Mouse (Mus musculus) heart, adult 18-20 months (tissue): ENCODE measurements at regions not wholly inside any gene's neighbourhood (a gene's known extent, or its start where the extent isn't known, plus 50 kb on each side); places are given as distances from the start of the nearest gene placed in this dataset.

Experiments
- DNase-seq, 2 experiments: peaks; one replicate each; pipeline ENCODE4 v3.0.0; 2021 to 2022; ENCODE audit warnings: mixed read lengths in 1 of 2

DNA sequence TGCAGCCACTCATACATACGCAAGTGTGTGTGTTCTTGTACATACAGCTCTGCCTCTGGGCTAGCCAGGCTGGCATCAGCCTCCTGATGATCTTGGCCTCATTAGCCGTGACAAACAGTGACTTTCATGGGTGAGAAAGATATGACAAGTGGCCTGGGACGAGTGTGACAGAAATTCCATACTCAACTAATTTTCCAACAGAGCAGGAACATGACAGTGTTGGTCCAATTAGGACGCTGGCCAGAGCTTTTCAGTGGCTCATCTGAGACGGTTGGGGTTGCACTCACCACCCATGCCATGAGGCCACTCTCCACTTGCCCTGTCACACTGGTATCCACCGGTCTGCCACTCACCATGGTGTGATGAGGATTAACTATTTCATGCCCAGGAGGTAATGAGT lies 226.2 kb upstream of the Zdhhc25 start:
- no peak for DNase-seq

DNA sequence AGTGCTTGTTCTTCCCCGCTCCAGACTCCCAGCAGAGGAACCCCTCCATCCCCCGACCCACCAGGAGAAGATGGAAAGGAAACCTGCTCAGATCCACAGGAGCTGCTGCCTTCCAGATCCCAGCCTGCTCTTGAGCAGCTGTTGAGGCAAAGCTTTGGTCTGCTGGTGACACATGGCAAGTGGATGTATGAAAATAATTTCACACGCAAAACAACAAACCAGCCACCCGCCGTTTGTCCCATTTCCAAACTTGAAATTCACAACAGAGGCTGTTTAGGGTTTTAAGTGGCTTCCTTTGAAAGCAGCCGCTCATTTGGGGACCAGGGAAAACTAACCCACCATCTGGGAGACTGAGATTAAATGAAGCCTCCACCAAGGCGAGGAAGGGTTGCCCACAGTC lies 220.8 kb upstream of the Zdhhc25 start:
- no peak for DNase-seq

DNA sequence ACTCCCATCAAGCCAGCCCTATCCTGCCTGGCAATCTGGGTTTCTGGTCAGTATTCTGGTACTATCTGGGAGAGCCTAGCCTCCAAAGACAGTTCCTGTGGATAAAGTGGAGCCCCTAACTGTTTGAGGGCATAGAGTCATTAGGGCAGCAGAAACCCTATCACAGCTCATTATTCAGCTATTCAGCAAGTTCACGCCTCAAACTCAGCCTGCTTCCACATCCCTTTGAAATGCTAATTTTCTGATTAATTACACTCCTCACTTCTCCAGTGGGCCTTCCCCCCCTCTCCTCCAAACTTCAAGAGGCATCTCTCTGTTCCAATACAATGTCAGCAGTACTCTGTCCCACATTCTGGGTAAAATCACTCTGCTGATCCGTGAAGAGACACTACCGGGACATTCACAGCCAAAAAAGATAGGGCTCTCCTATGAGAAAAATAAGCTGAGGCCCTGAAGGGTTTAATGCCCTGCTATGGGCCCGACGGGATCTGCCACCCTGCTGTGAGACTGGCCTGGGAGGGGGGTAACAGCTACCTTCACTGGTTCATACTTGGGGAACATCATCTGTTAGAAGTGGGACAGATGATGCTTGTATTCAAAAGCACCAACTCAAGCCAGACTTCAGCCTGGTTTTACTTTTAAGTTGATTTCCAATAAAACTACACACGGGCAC lies 220.0 kb upstream of the Zdhhc25 start:
- DNase-seq = no peak

DNA sequence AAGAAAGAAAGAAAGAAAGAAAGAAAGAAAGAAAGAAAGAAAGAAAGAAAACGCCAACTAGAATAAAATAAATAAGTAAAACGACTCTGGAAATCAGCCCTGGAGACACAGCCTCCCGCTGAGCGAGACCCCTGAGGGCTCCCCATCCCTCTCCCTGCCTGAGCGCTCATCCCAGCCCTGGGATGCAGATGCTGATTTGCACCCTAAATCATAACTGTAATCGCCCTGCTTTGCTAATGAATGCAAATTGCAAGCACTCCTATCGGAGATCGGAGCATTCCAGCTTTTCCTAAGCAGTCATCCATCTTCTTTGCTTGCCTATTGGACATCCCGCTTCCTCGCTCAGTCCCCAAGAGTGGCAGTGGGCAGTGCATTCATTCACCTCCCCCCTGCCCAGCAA lies 218.7 kb upstream of the Zdhhc25 start:
- DNase-seq = no peak

DNA sequence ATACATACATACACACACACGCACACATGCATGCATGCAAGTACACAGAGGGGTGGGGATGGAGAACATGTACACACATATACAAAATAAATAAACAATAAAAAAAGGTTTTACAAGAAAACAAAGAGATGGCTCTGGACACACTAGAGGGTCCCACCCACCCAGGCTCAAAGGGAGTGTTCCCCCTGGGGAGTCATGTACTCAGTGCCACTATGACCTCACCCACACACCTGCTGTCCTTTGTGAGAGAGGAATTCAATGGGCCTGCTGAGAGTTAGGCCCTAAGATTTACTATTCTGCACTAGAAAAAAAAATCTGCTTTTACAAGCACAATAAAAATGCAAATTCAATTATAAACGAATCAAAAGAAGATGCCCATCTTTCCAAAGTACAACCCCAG lies 214.2 kb upstream of the Zdhhc25 start:
- DNase-seq = no peak

DNA sequence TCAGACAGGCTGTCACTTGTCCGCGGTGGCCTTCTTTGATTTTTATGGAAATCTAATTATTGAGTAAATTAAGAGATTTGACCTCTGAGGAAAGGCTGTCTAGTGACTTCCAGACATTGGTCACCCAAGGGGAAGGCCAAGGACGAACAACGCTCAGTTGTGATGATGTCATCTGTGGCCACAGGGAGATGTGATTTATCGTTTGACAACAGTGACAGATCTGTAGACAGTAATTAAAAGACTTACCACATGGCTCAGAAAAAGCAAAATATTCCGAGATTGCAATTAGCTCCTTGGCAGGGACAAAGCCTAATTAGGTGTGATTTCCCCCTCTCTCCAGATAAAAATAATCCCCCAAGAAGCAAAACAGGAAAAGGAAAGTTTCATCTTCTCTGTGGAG lies 213.4 kb upstream of the Zdhhc25 start:
- no peak for DNase-seq

DNA sequence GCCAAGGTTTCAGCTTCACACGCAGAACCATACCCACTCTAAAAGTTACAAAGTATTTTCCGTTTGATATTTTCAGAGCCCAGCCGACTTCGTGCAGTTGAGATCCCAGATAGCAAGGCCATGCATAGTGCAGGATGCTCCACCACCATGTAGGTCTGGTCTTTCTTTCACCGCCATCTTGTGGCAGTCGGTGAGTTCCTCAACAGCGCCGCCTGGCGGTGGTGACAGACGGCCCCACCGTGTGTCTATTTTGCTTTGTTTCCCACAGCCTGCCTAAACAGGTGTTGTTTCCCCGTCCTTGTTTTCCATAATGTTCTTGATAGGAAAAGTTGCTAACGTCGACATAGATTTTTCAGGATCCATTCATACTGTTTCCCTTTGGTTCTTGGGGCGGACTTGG lies 208.3 kb upstream of the Zdhhc25 start:
- no peak for DNase-seq

DNA sequence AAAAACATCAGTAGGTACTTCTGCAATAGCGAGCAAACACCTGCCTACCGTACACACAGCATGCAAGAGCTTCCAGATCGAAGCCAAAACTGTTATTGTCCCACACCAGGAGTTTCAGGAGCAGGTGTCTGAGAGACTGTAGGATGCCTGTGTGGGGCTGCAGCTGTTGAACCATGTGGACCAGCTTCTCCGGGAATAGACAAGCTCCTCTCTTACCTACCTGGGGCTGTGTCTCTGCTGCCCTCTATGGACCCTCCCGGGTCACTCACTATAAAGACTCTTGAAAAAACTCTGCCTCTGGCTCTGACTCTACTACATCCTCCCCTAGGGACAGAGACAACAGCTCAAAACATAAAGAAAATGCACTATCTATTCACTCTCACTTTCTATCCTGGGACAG lies 201.0 kb upstream of the Zdhhc25 start:
- DNase-seq = no peak

DNA sequence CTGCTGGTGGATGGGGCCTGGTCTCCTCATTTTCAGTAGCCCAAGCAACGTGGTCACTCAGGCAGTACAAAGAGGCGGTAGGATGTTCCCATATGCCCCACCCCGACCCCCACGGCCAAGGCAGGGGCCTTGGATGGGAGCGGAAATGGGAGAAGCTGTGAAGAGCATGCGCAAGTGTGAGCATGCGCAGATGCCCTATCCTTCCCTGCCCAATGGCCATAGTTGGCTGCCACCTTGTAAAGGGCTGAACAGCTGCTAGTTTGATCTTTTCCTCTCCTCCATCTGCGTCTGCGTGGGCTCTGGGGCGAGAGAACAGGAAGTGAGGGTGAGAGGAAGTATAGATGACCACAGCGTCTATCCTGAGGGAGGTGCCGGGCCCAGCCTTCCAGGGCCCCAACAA lies 200.1 kb upstream of the Zdhhc25 start:
- no peak for DNase-seq

DNA sequence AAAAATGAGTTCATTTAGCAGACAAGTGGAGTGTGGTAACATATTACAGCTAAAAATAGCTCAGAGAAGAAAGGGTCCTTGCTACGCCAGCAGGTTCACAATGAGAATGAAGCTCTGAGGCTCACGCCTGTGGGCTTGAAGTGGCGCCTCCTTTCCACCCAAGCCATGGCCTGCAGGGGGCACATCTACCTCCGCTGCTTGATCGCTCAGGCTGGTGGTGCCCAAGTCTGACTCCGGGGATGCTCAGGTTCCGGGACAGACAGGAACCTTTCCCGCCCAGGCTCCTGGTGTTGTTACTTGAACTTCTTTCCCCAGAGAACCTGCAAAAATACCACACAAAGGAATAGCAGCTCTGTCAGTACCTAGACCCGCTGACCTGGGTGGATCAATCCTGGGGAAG lies 199.3 kb upstream of the Zdhhc25 start:
- no peak for DNase-seq

DNA sequence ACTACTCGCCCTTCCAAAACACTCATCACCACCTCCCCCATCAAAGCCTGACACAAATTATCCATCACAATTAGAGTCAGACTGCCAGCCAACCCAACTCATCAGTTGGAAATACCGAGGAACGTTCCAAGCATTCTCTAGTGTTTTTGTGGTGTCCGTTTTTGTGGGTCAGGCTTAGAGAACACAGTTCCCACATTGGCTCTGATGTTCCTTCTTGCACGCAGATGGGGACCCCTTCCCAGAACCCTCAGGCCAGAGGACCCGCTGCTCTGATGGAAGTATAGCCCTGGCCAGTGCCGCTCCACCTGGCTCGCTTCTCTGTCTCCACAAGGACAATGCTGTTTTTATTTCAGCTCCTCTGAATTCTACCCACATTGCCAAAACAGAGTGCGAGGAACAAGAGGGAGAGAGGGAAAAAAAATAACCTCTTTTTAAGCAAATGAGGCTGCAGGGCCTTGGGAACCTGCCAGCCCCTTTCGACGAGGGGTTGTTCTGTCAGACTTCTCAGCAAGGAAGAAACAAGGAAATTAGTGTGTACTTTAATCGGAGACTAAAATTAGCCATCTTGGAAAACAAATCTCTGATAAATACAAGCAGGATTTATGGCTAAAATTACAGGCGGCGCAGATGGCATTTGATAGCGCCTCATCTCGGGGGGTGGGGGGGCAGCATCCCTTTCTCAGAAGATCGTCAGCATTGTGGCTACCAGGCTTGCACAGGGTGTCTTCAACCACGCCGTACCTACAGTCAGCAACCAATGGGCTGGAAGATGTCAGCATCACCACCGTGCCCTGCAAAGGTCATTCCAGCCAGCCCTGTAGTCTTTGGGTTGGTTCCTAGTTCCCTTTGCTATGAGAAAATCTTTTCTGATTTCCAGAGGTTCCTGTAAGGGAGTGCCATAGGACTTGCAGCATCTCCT lies 191.4 kb upstream of the Zdhhc25 start:
- DNase-seq = no peak

DNA sequence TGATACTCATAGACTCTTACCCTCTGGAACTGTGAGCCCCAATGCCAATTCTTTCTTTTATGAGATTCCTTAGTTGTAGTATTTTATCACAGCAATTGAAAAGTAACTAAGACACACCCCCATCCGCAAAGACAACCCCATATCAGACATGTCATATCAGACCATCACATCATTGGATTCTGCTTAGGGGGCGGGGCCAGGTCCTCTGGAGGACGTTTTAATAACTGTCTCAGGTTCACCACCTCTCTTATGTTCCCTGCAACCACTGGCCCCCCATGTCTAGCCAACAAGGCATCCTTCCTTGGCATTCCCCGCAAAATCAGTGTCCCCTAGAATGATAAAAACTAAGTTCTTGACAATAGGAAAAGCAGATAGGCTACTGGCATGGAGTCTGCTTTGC lies 185.9 kb upstream of the Zdhhc25 start:
- no peak for DNase-seq

DNA sequence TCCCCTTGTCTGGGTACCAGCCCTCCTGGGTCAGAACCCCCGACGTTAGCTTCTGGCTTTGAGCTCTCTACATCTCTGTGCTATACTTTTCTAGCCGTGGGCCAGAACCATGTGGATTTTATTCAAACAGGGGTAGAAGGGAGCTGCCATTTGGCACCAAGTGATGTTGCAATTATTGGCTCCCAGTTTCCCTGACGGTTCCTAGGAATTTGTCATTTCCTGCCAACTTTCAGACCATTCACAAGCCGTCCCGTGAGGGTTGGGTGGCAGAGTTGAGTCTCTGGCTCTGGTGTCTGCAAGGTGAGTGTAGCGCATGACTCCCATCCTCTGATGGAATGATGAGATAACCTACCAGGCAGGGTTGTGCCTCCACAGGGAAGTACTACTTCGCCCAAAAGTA lies 181.2 kb upstream of the Zdhhc25 start:
- no peak for DNase-seq

DNA sequence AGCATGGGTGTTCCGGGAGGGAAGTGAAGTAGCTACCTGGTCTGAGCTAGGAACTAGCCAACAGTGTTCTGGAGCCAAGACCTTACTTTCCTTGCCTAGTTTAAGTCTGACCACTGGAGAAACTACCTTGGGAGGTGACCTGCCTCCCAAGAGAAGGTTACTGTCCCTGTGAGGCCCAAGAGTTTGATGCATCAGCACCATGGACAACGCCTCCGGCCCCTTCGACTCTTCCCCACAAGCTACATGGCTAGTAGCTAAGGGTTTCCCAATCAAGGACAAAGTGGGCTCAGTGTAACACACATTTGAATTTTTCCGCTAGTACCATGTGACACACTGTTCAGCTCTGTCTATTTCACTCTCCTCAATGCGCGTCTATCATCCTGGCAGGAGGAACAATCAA lies 171.7 kb upstream of the Zdhhc25 start:
- no peak for DNase-seq

DNA sequence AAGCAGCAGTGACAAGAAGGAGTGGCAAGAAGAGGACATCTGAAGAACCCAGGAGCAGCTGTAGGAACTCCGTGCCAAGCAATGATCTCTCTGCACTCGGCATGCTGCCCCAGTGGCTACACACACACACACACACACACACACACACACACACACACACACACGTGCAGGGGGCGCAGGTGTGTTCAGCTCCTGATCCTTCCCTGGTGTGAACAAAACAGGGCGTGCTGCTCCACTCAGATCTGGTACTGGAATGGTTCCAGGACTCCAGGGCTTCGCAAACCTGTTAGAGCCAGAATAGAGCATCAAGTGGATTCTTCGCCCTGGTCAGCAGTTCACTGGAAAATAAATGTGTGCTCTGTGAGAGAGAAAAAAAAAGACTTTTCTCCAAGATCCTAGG lies 169.2 kb upstream of the Zdhhc25 start:
- no peak for DNase-seq

DNA sequence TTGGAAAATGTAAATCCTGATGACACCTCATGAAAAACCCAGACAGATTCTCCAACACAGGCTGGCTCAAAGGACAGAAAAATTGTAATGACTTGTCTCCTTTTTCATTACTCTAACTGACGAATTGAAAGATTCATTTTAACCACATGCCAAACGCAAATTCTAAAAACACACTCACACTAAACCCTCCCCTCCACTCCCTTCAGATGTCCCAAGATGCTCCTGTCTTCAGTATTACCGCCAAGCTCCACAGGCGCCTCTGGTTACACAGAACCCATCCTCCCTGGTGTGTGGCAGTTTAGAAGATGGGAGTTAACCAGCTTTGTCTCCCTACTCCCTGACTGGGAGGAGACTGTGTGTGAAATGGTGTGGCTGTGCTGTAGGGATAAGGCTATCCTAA lies 151.8 kb upstream of the Zdhhc25 start:
- no peak for DNase-seq

DNA sequence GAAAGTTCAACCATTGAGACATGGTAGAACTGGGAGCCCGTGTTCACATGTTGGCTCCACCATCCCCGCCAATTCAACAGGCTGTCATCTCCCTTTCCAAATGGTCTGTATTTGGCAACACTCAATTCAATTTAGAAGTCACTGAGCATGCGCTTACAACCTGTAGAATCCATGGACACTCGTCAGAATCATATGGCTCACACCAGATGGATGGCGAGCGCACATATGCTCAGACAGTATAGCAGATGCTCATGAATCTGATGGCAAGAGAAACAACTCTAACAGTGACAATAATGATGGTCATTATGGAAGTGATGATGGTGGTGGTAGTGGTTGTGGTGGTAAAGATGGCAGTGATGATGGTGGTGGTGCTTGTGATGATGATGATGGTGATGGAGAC lies 148.9 kb upstream of the Zdhhc25 start:
- no peak for DNase-seq

DNA sequence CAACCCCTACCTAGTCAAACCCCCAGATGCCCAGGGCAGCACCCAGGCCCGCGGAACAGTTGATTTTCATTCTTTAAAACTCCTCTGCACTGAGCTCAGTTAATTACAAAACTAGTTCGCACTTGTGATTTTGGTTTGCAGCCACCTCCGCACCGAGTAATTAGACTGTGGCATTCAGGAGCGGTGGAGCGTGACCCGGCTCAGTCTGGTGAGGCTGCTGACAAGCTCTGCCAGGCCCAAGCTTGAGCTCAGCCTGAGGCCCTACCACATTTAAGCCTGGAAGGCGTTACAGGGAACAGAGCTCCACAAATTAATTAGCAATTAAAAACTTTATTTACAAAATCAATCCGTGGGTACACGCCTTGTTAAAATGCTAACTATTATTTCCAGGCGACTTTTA lies 132.0 kb upstream of the Zdhhc25 start:
- DNase-seq = no peak

DNA sequence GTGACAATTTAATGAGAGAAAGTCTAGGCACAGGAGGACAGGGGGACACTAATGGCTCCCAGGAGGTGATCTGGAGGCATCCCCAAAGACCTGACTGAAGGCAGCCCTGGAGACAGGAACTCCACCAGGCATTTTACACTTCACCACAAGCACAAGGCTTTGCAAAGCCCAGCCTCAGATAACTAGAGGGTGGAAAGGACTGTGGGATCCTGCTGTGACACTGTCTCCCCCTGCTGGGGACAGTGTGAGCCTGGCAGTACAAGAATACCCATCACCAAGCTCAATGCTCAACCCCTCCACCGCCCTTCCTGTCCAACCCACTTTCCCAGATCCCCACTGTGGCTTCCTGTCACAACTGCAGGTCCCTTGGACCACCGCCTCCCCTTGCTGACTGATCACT lies 131.3 kb upstream of the Zdhhc25 start:
- peak in 1 of 2 experiments; percentile 16 for DNase-seq

DNA sequence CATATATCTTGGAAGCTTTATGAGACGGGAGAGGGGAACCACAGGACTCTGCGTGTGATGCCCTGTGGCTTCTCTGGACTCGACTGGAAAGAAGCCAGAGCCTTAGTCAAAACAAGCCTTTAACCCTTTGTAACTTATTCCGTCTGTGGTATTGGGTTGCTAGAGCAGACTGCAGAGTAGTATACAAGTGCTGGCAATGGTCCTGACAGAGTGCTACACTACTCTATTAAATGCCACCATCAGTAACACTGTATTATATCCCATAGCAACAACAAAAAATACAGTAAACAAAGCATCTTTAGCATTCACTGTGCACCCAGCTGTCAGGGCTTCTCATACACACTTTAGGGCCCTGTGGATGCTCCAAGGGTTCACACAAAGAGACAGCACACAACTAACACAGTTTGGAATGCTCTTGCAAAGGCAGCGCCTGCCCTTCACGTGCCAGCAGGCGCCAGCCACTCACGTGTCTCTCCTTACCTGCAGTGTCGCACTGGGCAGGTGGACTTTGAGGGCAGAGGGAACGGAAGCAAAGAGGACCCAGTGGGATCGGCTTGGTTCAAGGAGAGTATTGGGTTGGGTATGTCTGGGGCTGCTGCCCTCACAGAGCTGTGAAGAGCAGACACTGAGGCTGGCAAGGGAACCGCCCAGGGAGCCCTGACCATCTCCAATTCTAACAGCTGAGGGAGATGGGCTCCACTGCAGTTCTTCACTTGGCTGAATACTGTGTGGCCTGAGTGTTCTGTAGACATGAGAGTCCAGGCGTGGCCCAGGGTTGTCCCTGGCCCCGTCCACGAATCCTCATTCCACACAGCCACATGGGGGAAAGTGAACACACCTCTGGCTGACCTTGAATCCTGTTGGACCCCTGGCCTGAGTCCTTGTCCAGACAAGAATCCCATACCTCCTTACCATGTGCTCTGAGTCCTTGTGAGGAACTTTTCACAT lies 130.3 kb upstream of the Zdhhc25 start:
- no peak for DNase-seq

DNA sequence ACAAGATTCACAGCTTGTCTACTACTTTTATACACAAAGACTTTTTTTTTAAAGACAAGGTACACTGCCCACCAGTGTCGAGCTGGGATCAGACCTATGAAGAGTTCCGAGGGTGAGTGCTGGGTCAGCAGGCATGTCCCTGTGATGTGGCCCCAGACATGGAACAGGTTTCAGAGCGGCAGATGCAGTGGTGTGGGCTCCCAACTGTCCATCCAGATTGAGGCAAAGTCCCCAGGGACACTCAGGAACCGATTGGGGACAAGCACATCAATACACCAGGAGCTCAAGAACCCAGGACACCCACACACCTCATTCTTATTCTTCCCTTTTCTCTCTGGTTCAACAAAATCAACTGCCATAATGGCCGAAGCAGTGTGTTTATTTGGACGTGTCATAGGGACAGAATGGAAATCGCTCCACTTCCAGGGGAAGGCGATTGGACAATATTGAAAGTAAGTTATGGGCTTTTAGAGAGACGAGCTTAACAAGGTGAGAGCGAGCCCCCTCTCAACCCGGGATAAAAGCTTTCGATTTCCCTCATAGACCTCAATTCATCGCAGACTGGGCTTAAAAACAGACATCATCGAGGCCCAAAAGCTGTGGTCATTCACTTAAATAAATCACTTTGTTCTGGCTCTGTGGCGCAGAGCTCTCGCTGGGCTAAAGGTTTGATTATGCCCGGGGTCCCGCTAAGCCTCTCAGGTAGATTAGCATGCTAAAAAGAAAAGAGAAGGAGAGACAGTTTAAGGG lies 127.6 kb upstream of the Zdhhc25 start:
- DNase-seq = no peak

DNA sequence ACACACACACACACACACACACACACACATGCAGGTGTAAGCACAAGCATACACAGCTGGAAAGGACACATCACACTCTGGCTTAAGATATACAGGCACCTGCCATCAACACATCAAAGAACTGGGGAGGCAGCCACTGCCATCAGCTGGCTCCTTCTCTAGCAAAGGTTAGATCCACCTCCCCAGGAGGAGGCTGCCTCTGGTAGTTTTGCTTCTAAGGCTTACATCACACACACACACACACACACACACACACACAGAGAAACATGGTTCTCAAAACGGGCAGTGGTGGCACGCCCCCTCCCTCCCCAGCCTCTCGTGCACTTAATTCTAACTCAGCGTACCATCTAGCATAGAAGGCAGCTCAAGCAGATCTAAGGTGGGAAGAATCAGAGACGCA lies 126.9 kb upstream of the Zdhhc25 start:
- no peak for DNase-seq
